Mouse (Mus musculus): ENCODE data around the gene N4bp2. TPM values are rescaled to one million over a fixed set of nuclear protein-coding genes. Genes with fewer than 3 reads are reported as not detected.

The N4bp2 gene
- polyA plus RNA-seq, 2 experiments from 2014 or later: 11.7 to 13.3 TPM

GRCm38 (mm10) chr5:65829059-65829458 lies 65.7 kb downstream of the N4bp2 start:
- no peak for ATAC-seq

GRCm38 (mm10) chr5:65831917-65832618 lies 68.7 kb downstream of the N4bp2 start:
- peak; percentile 24 for ATAC-seq

- no peak for ATAC-seq
Measured at GRCm38 (mm10) chr5:65833092-65833491, 69.8 kb downstream of the N4bp2 start.

GRCm38 (mm10) chr5:65833766-65834498 lies 70.6 kb downstream of the N4bp2 start:
- peak; percentile 50 for ATAC-seq

GRCm38 (mm10) chr5:65838053-65838452 lies 74.7 kb downstream of the N4bp2 start:
- no peak for ATAC-seq

- no peak for ATAC-seq
Measured at GRCm38 (mm10) chr5:65842947-65843346, 79.6 kb downstream of the N4bp2 start.

GRCm38 (mm10) chr5:65846534-65846933 lies 83.2 kb downstream of the N4bp2 start:
- no peak for ATAC-seq

GRCm38 (mm10) chr5:65846958-65847357 lies 83.6 kb downstream of the N4bp2 start:
- ATAC-seq: no peak

GRCm38 (mm10) chr5:65847656-65848055 lies 84.3 kb downstream of the N4bp2 start:
- no peak for ATAC-seq

- ATAC-seq: peak; percentile 74
Measured at GRCm38 (mm10) chr5:65850765-65851164, 87.4 kb downstream of the N4bp2 start.

- ATAC-seq: no peak
Measured at GRCm38 (mm10) chr5:65854786-65855191, 91.5 kb downstream of the N4bp2 start.

- ATAC-seq: no peak
Measured at GRCm38 (mm10) chr5:65855571-65855970, 92.2 kb downstream of the N4bp2 start.

GRCm38 (mm10) chr5:65856591-65857411 lies 93.5 kb downstream of the N4bp2 start:
- ATAC-seq: peak; percentile 19

GRCm38 (mm10) chr5:65857935-65858334 lies 94.6 kb downstream of the N4bp2 start:
- ATAC-seq: peak; percentile 56

GRCm38 (mm10) chr5:65858355-65858754 lies 95.0 kb downstream of the N4bp2 start:
- no peak for ATAC-seq

- ATAC-seq: no peak
Measured at GRCm38 (mm10) chr5:65858898-65859297, 95.6 kb downstream of the N4bp2 start.

- ATAC-seq: no peak
Measured at GRCm38 (mm10) chr5:65859396-65859795, 96.1 kb downstream of the N4bp2 start.

- ATAC-seq: no peak
Measured at GRCm38 (mm10) chr5:65860281-65861000, 97.1 kb downstream of the N4bp2 start.

- peak; percentile 9 for ATAC-seq
Measured at GRCm38 (mm10) chr5:65861154-65861944, 98.0 kb downstream of the N4bp2 start, which contains the start of gene Rhoh. Gene Rhoh (plus strand): TSS chr5:65861213.

- ATAC-seq: no peak
Measured at GRCm38 (mm10) chr5:65862217-65862927, 99.1 kb downstream of the N4bp2 start.

GRCm38 (mm10) chr5:65863349-65863749 lies 100.0 kb downstream of the N4bp2 start:
- ATAC-seq: peak; percentile 66

Measured in CD4-positive, CD25-positive, alpha-beta regulatory T cell, adult 4 months (primary cell).